Mouse (Mus musculus) heart, postnatal 4 days (tissue): ENCODE results near the gene Arid1a. TPM values are rescaled to one million over a fixed set of nuclear protein-coding genes. Genes with fewer than 3 reads are reported as not detected.
"Not testable (repeated sequence)": the region's sequence is repeated elsewhere in the genome, so short reads cannot be mapped to it uniquely, and the experiment has no call there.

Source experiments
- DNase-seq: peaks from one replicate; pipeline ENCODE4 v3.0.0; 2021
- microRNA-seq, 2 experiments: library from miRNA; unstranded; fragments of <30 nt; microRNA quantifications; one replicate each; pipeline ENCODE4 v1.2.0; 2021 to 2022
- total RNA-seq, 2 experiments: library from RNA; stranded (reverse); gene quantifications; 2 replicates each; pipeline ENCODE4 v1.2.3; 2021

The Arid1a gene
- total RNA-seq, 2 experiments from 2014 or later: 74.6 to 77.3 TPM

DNA sequence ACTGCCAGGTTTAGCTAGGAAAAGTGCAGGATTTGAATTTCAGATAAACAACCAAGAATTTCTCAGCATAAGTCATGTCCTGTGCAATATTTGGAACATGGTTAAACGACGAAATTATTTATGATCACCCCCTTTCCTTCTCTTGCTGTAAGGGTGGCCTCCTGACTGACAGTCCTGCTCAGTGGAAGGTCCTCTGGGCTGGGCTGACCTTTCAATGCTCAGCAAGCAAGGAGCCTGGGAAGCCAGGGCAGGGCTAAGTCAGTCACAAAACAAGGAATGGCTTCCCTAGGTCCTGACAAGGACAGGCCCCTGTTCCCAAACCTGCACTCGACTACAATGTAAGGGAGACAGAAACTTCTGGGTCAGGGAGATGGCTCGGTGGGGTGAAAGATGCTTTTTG lies 104.6 kb downstream of the Arid1a start:
- DNase-seq: no peak

DNA sequence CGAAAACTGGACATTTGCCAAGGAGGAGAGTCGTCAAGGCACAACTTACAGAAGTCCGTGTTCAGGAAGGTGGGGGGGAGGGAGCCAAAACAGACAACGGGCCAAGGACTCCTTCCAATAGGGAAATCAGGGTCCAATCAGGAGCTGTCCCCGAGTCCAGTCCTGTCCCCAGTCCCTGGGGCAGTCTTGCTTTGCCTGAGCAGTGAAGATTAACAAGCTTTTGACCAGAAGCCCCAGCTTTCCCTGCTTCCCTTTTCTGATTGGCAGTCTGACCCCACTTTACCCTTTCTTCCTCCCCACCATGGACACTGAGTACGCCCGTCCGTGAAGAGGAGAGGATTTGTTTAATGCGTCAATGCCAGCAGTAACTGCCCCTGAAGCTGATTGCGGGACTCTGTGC lies 105.1 kb downstream of the Arid1a start:
- no peak for DNase-seq

DNA sequence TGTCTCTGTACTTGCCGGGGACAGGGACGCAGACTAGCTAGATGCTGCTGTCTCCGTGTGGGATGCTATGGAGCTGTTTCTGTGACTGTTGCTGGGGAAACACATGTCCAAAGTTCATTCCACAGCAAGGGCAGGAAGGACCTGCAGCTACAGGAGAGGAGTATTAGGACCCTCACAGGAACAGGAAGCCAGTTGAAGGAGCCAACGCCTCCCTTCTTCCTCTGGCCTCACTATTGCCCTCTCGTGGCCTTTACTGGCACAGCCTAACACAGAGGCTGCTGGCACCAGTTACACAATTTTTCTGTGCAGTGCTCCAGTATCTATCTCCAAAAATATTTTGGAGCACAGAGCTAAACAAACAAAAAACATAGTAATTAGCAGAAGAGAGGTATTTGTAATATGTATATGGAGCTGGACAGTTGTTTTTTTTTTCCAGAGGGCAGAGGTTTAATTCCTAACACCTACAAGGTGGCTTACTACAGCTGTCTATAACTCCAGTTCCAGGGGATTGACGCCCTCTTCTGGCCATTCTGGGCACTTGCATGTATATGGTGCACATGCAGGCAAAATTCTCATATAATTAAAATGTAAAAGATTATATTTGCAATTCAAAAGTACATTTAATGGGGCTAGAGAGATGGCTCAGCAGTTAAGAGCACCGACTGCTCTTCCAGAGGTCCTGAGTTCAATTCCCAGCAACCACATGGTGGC lies 106.4 kb downstream of the Arid1a start, which contains the start of gene Zdhhc18:
TSS of gene Zdhhc18 (minus strand) at position 166 of the 711 bp plus-strand sequence.
- peak; percentile 91 for DNase-seq

DNA sequence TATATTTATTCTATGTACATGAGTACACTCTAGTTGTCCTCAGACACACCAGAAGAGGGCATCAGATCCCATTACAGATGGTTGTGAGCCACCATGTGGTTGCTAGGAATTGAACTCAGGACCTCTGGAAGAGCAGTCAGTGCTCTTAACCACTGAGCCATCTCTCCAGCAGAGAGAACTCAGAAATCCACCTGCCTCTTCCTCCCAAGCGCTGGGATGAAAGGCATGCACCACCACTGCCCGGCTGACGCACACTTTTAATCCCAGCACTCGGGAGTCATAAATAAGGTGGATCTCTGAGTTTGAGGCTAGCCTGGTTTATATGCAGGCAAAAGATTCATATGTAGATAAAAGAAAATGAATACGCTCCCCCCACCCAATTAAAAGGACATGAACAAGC lies 107.1 kb downstream of the Arid1a start:
- DNase-seq: not testable (repeated sequence)

DNA sequence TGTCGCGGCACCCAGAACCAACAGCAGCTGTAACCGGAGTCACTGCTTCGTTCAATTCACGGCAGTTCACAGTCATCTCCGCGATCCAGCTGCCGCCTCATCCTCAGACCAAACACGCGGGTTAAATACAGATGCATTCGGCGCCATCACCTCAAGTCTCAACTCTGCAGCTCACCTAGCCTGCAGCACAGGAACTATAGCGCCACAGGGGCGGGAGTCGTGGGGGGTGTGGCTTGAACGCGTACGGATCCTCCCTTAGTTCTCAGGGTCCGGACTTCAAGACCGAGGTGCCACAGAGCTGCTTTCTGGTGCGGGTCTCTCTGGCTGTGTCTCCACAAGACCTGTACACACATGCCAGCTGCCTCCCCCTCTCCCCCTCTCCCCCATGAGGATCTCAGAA lies 110.9 kb downstream of the Arid1a start:
- no peak for DNase-seq

DNA sequence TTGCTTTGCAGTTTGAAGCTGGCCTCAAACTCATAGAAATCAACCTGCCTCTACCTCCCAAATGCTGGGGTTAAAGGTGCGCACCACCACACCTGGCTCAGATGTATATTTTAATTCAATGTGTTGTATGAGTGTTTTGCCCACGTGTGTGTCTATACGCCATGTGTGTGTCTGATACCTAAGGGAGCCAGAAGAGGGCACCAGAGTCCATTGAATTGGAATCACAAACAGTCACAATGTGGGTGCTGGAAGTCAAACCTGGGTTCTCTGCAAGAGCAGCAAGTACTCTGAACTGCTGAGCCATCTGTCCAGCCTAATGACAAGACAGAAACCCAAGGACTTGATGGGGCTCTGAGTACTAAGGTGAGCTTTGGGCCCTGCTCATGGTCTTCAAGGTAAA lies 111.4 kb downstream of the Arid1a start:
- no peak for DNase-seq

DNA sequence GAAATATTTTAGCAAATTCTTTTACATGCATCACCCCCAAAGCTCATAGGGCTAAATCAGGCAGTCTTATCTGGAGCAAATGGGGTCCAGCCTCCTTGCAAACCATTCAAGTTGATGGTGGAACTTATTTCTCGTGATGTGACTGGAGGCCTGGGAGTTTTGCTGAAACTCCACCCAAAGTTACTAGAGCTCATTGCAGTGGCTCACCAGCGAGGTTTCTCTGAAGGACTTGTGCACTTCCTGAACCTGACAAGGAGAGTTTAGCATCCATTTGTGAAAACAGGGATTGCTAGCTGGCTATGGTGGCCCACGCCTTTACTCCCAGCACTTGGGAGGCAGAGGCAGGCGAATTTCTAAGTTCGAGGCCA lies 122.5 kb downstream of the Arid1a start:
- no peak for DNase-seq

DNA sequence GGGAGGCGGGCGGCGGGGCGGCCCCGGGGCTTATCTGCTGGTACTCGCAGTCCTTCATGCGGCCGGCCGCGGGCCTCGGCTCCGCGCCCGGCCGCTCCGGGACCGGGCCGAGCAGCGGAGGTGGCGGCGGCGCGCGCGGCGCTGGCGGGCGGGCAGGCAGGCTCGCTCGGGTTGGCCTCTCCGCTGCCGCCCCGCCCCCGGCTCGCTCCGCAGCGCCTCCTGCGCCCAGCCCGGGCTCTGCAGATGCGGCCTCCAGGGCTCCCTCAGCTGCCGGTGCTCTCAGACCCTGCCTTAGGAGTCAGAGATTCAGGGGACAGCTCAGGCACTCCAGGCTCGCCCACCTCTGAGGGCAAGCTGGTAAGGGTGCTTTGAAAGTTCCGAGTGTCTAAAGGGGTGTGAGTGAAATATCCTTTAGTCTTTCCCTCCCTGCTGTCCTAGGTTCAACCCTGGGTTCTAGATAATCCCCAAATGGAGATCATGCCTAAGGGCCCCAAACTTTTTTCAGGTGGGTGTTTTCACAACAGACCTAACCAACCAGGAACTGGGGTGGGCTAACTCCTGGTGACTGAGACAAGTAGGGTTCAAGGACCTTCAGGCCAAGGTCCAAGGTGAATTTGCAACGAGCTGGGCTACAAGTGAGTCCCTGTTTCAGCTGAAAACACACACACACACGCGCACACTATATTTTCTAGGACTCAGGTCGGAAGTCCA lies 123.1 kb downstream of the Arid1a start:
- peak; percentile 94 for DNase-seq

DNA sequence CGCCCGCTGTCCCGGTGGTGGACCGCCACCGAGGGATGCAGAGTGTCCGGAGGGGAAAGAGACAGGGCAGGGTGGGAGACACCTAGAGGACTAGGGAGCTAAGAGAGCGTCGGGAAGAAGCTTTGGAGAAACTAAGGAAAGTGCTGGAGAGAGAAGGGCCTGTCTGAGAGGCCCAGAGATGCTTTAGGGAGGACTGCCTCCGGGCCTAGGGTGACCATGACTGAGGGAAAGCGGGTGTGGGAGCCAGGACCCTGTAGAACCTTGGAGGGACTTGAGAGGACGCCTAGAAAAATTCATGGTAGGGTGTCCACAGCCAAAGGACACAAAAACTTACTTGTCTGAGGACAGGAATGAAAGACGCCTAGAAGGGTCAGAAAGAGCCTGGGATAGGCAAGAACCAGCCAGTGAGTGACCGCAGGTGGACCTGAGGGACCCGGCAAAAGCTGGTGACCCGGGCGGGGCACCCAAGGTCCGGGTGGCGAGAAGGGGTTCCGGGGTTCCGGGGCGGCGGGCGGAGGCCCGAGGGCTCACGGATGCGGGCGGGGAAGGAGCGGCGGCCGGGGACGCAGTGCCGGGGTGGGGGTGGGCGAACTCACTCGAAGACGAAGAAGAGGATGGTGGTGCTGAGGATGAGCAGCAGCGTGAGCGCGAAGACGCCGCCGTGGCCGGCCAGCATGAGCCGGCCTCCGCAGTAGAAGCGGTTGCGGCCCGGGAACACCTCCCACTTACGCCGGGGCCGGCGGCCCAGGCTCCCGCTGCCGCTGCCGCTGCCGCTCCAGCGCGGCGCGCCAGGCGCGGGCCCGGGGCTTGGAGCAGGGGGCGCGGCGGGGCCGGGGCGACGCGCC lies 123.9 kb downstream of the Arid1a start:
- DNase-seq: peak; percentile 43

DNA sequence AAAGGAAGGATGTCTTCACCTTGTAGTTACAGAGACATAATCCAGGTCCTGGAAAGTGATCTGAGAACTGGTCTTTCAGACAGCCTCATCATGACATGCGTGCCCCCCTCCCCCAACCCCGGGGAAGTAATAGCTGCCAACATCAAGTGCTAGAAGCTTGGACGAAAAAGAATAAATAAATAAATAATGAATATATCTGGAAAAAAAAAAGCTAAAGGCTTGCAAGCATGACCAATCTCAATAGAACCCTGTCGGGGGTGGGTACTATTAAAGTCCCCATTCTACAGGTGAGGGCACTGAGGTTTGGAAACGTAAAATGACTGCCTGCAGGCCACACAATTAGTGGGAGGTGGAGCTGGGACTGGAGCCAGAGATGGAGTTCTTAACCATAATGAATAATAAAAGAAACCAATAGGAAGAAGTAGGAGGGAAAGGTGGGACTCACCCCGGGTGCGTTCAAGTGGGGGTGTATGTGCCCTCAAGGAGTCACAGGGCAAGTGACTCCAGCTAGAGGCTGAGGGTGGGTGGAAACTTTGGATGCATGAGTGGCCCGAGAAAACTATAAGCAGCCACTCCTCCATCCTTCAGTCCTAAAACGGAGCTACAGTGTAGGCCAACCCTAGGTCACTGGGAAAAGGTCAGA lies 124.7 kb downstream of the Arid1a start:
- DNase-seq: no peak

DNA sequence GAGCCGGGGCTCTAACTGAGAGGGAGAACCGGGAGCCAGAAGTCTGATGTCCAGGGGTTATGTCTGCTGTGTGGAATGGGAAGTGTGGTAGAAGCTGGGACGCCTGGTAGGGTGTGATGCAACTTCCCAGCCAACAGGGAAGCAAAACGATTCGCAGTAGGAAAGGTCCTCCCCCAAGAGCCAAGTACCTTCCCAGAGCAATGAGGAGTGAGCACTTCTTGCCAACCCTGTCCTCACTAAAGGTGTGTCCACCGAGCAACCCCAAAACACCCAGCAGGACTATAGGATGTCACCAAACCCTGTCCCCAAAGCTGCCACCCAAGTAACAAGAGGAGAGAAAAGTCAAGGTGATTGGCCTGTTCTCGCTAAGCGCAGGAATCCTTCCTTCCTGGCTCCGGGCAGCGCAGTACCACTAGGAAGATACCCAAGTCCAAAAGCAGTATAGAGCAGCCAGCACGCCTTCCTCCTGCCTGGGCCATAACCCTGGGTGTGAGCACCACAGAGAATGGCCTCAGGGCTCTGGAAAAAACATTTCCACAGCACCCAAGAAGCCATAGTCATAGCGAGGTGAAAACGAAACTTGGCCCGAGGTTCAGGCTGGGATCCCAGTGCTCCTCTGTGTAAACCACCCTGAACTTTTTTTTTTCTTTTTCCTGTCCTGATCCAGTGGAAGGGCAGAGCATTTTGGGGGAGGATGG lies 125.3 kb downstream of the Arid1a start:
- DNase-seq: no peak

DNA sequence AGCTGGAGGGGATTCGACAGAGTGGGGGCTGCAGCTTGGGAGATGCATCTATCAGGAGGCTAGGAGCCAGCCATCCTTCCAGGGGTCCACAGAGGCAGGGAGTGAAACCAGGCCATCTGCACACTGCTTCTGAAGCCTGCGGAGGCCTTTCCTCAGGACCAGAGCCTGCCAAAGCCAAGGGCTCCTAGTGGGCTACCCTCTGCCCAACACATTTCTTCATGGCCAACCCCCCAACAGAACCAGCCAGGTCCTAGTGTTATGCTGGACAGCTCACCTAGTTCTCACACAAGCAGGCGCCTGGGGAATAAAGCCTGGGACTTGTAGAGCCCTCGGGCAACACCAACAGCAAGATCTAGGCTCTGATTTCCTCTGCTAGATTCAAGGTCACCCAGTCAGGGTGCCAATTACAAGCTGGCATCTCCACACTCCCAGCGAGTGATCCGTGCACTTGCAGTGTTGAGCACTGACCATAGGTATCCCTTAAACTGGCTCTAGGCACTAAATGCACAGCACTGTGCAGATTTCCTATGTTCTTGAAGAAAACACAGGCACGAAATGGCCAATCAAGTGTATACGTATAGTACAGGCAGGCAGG lies 126.1 kb downstream of the Arid1a start:
- no peak for DNase-seq

DNA sequence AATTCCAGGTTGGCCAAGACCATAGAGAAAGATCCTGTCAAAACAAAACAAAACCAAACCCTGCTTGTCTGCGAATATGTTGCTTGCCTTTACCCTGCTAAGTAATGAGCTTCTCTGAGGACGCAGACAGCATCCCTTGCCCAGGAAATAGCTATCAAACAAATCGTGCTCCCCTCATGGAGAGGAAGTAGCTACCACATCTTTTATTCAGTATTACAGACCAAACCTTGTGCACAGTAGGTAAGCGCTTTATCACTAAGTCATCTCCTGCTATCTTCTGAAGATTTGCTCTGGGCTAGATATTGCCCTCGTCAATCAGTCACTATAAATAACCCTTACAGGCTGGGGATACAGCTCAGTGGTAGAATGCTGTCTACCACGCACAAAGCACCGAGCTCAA lies 127.4 kb downstream of the Arid1a start:
- DNase-seq: no peak

Small RNA genes lying within 50 kb of the gene (microRNA-seq; reads per million reads assigned to microRNA genes)
- 0 to 0.69 reads per million in 2 experiments for gene Mir7227

Other genes starting within 250 kb of the Arid1a start
- not detected for gene Kdf1, start 237.8 kb downstream of the Arid1a start, total RNA-seq
- 10 to 100 TPM; 89.3 to 90.2 TPM for gene Nudc, start 210.8 kb downstream of the Arid1a start, total RNA-seq
- 10 to 100 TPM in 1 of 2 experiments, 1 to 10 TPM in 1; 8.0 to 11.5 TPM for gene Nr0b2, start 203.4 kb downstream of the Arid1a start, total RNA-seq
- gene Gpatch3, start 182.0 kb downstream of the Arid1a start, total RNA-seq: 1 to 10 TPM; 5.2 to 6.0 TPM
- 10 to 100 TPM; 11.0 to 11.1 TPM for gene Gpn2, start 172.4 kb downstream of the Arid1a start, total RNA-seq
- gene Sfn, start 154.6 kb downstream of the Arid1a start, total RNA-seq: 1 to 10 TPM; 1.3 to 1.4 TPM
- 10 to 100 TPM; 21.4 to 22.1 TPM for gene Zdhhc18, start 106.6 kb downstream of the Arid1a start, total RNA-seq
- 10 to 100 TPM in 1 of 2 experiments, 1 to 10 TPM in 1; 9.8 to 12.0 TPM for gene Pigv, start 84.1 kb downstream of the Arid1a start, total RNA-seq
- gene Rps6ka1, start 131.0 kb upstream of the Arid1a start, total RNA-seq: 10 to 100 TPM in 1 of 2 experiments, 1 to 10 TPM in 1; 9.1 to 10.7 TPM
- 100 to 1,000 TPM; 484 to 489 TPM for gene Hmgn2, start 211.9 kb upstream of the Arid1a start, total RNA-seq
- 10 to 100 TPM; 39.1 to 40.7 TPM for gene Dhdds, start 244.1 kb upstream of the Arid1a start, total RNA-seq